Mouse (Mus musculus): ENCODE data around the gene Gm28047. TPM values are rescaled to one million over a fixed set of nuclear protein-coding genes. Genes with fewer than 3 reads are reported as not detected.

Gene Gm28047
- polyA plus RNA-seq (2017; shearing (Covaris generic)), result 0.35 TPM

GRCm38 (mm10) chr15:102624970-102625686 is at the start of gene Gm28047, which contains the start of gene Atf7:
TSS of gene Gm28047 (minus strand) at chr15:102625067.
TSS of gene Atf7 (minus strand) at chr15:102625464.

DNA sequence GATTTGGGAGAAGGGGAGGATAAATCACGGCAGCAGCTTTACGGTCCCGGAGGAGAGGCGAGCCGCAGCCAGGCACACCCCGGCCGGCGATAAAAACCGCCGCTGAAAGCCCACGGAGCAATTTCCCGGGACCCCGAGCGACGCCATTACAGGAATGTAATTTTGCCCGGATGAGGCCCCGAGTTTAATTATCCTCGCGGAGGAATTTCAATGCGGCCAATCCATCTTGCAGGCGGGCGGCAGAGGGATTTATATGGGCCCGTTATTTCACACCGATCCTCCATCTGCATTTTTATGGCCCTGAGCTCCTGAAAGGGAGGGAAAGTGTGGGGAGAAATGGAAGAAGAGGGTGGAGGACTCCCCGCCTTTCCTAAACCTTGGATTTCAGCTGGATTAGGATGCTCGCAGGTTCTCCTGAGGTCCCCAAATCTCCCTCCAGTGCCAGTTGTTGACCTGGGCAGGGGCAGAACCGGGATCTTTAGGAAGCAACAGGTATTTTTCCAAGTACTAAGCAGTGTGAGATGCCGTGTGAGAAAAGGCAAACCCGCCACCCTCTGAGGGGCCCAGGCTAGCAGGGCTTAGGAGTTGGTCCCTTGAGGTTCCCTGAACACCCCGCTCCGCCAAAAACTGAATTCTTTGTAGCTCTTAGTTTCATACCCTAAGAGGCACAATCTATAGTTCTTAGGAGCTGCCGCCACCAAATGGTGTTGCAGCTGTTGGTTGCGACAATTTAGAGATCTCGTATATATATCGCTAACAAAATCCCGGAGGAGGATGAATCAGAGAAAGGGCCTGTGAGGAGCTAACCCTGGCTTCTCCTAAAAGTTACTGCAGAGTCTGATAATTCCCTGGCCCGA is 47.6 kb upstream of the Gm28047 start, which contains the start of gene Atp5g2:
TSS of gene Atp5g2 (minus strand) at position 138 of the 857 bp plus-strand sequence.

DNA sequence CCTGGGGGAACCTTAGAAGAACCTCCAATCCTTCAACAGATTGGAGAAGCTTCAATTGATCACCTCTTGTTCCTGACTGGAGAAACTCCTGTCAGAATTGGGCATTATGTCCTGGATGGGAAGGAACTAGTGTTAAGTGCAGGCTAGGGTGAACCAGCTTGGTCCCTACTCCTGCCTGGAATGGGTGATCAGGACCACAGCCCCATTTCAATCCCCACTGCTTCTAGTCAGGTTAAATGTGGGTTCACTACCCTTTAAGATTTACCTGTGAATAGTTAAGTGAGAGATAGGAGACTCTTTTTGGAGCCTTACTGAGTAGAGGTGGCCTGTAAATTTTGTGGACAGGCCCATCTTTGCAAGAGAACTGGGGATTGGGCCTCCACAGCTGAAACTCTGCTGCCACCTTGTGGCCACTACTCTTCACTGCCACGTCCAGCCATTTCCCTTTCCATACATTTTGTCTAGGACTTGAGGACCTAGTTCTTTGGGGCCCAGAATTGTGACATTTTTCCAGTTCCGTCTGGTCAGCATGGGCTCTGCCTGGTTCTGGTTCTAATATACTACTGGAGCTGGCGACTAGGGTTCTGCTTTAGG is 99.9 kb downstream of the Gm28047 start, which contains the start of gene Npff:
TSS of gene Npff (minus strand) at position 51 of the 594 bp plus-strand sequence.

DNA sequence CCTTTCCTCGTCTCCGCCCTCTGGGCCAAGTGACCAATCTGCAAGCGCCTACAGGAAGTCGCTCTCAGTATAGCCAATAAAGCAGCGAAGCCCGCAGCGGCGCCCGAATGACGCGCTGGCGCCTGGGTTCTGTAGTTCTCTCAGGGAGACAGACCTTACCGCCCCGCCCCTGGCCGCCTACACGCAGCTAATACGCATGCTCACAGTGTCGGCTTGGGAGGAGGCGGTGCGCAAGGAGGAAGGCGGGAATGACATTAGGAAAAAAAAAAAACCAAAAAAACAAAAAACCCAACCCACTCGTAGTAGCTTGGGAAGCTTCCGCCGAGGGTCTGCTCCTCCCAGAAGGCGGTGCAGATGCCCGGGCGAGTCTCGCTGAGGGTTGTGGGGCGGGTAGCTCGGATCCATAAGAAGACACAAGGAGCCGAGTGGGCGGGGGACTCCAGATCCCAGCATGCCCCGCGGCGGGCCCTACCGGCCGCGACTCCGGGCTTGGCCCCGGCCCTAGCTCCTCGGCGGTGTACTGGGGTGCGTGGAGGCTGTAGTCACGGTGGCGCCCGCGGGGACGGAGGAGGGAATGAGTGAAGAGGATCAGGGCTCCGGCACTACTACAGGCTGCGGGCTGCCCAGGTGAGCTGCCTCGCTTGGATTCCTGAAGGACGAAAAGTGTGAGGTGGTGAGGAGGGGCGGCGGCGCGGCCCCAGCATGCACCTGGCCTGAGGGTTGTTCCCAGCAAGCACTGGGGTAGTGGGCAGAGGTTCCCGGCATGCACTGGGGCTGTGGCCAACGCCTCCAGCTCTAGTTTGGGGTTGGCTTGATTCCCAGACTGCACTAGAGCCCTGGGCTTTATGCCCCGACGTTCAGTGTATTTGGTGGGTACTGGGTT is 106.7 kb downstream of the Gm28047 start, which contains the start of gene Tarbp2:
TSS of gene Tarbp2 (plus strand) at position 217 of the 883 bp plus-strand sequence.

DNA sequence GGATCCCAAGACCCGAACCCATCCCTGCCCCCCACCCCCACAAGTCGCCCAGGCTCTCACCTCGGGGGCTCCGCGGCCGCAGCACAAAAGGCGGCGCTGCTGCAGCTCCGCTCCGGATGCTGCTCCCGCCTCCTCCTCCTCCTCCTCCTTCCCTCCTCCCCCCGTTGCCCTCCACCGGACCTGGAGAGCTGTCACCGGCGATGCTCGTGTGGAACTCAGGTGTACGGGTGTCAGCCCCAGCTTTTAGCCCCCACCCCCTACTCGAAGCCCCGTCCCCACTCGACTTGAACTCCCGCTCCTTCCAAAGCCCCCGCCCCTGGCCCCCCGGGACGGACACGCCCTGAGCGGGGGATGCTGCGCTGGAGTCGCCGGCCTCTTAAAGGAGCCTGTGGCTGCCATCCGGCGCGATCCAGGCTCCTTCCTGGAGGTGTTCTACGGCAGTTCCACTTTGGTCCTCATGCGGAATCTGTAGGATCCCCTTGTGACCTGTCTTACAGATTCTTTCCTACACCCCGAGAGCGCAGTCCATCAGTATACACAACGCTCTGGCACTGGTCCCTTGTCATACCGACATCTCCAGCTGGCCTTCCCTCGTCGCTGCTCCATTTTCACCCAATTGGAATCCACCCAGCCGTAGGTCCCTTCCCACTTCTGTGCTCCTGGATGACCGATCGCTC is 108.0 kb downstream of the Gm28047 start, which contains the start of gene Map3k12:
TSS of gene Map3k12 (minus strand) at position 337 of the 677 bp plus-strand sequence.

GRCm38 (mm10) chr15:102503447-102503846 is 121.4 kb downstream of the Gm28047 start, which contains the start of gene Gm10337:
TSS of gene Gm10337 (plus strand) at chr15:102503722.

Other genes starting within 250 kb of the Gm28047 start
- 19.6 TPM for gene Sp1, start 218.9 kb downstream of the Gm28047 start, polyA plus RNA-seq (2017; shearing (Covaris generic))
- gene Amhr2, start 179.7 kb downstream of the Gm28047 start, polyA plus RNA-seq (2017; shearing (Covaris generic)), result not detected
- 586 TPM for gene Prr13, start 166.0 kb downstream of the Gm28047 start, polyA plus RNA-seq (2017; shearing (Covaris generic))
- 118 TPM for gene Pcbp2, start 154.5 kb downstream of the Gm28047 start, polyA plus RNA-seq (2017; shearing (Covaris generic))
- not detected for gene Gm10337, start 121.3 kb downstream of the Gm28047 start, polyA plus RNA-seq (2017; shearing (Covaris generic))
- 10.6 TPM for gene Map3k12, start 108.0 kb downstream of the Gm28047 start, polyA plus RNA-seq (2017; shearing (Covaris generic))
- gene Tarbp2, start 106.9 kb downstream of the Gm28047 start, polyA plus RNA-seq (2017; shearing (Covaris generic)), result 71.5 TPM
- gene Npff, start 100.1 kb downstream of the Gm28047 start, polyA plus RNA-seq (2017; shearing (Covaris generic)), result 6.2 TPM
- 48.5 TPM for gene Atf7, start 397 bp upstream of the Gm28047 start, polyA plus RNA-seq (2017; shearing (Covaris generic))
- 28.9 TPM for gene Atp5g2, start 47.3 kb upstream of the Gm28047 start, polyA plus RNA-seq (2017; shearing (Covaris generic))
- gene Calcoco1, start 97.1 kb upstream of the Gm28047 start, polyA plus RNA-seq (2017; shearing (Covaris generic)), result 60.2 TPM

Data from CD4-positive, CD25-positive, alpha-beta regulatory T cell, adult 9 weeks (primary cell).